Comparison of ENCODE assay signal across 20 mouse cellular contexts in the genomic region with DNA sequence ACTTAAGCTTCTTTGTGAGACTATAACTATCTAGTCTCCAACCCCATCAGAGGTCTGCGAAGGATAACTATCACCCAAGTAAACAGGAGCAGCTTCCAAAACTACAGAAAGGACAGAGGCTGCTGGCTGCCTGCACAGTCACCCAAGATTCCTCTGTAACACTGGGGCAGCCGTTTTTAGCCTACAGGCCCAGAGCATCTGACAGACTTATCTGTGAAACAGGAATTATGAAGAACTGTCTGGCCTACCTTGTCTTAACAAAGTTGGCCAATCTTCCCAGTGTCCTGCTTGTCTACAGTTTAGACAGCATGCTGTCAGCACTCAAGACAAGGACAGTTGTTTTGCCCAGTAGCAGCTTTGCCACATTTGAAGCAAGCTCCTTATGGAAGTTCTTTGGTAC. TPM values are rescaled to one million over a fixed set of nuclear protein-coding genes. Genes with fewer than 3 reads are reported as not detected.
"Had no signal": no experiment of that assay in that cellular context is flagged by ENCODE, and none has a peak within 500 bp of the region (broad histone marks: within the 10 kb centered on the region; RNA-seq: fewer than 3 reads in every experiment).

No protein-coding gene starts in this region.

- H3K4me3 ChIP-seq: layer of hippocampus, adult 2 months; limb, embryonic 10.5 days; liver, embryonic 12.5 days; lung, embryonic 15.5 days; megakaryocyte, embryonic 14.5 days; midbrain, embryonic 13.5 days; stomach, embryonic 15.5 days had no signal

- ATAC-seq: intestine, postnatal 0 days; liver, embryonic 12.5 days; midbrain, embryonic 13.5 days had no signal

- H3K27ac ChIP-seq: layer of hippocampus, adult 2 months; limb, embryonic 10.5 days; liver, embryonic 12.5 days; lung, embryonic 15.5 days; macrophage; midbrain, embryonic 13.5 days; stomach, embryonic 15.5 days had no signal

- DNase-seq: kidney, adult 8-10 months; kidney, postnatal 25 days; lung, postnatal 14 days; thymus, adult 2 months; thymus, postnatal 25 days had no signal

- H3K4me2 ChIP-seq: liver, embryonic 12.5 days; lung, embryonic 15.5 days; midbrain, embryonic 13.5 days; stomach, embryonic 15.5 days had no signal

- H3K9ac ChIP-seq: liver, embryonic 12.5 days; lung, embryonic 15.5 days; midbrain, embryonic 13.5 days; stomach, embryonic 15.5 days had no signal

- H3K36me3 ChIP-seq: limb, embryonic 10.5 days; liver, embryonic 12.5 days; lung, embryonic 15.5 days; midbrain, embryonic 13.5 days; stomach, embryonic 15.5 days had no signal

- H3K9me3 ChIP-seq: limb, embryonic 10.5 days; liver, embryonic 12.5 days; lung, embryonic 15.5 days; megakaryocyte, embryonic 14.5 days; midbrain, embryonic 13.5 days; stomach, embryonic 15.5 days had no signal

- H3K27me3 ChIP-seq: liver, embryonic 12.5 days; lung, embryonic 15.5 days; stomach, embryonic 15.5 days had no signal

RNA-seq across cellular contexts. Expression of a gene that starts 4.5 kb away (rescaled TPM):
- polyA plus RNA-seq: intestine, postnatal 0 days; kidney, embryonic 16.5 days; limb, embryonic 10.5 days; liver, embryonic 12.5 days; liver, embryonic 16.5 days; lung, embryonic 15.5 days; midbrain, embryonic 13.5 days; midbrain, postnatal 0 days; neural tube, embryonic 14.5 days; testis, adult 2 months; urinary bladder, adult 2 months had no signal
